Mouse (Mus musculus) liver, postnatal 0 days (tissue): ENCODE results near the gene Ttll8. TPM values are rescaled to one million over a fixed set of nuclear protein-coding genes. Genes with fewer than 3 reads are reported as not detected.

Experiments used
- ATAC-seq: fragments of 200-750 bp; cut with Nextera tagmentation; 2 replicates; pipeline ENCODE4 v1.8.0; 2017; ENCODE audit warnings: mild to moderate bottlenecking, moderate library complexity
- DNase-seq: peaks from one replicate; pipeline ENCODE4 v3.0.0-alpha.2; 2016
- H3K27ac ChIP-seq: fragments of 300-500 bp; sonication (generic); 2 replicates; pipeline ENCODE4 v1.5.1; 2014; ENCODE audit warnings: antibody characterized with exemption, moderate library complexity, mild to moderate bottlenecking, low read depth
- H3K27me3 ChIP-seq: fragments of 300-500 bp; sonication (generic); 2 replicates; pipeline ENCODE4 v1.6.1; 2014; ENCODE audit warnings: low read length, control low read depth, mixed read lengths; ENCODE audit not compliant: insufficient read depth
- H3K36me3 ChIP-seq: fragments of 300-500 bp; sonication (generic); replicated peaks from 2 replicates; pipeline ENCODE4 v1.6.1; 2014; ENCODE audit warnings: mild to moderate bottlenecking, control low read depth, low read length, moderate library complexity, mixed read lengths; ENCODE audit not compliant: insufficient read depth
- H3K4me1 ChIP-seq: fragments of 300-500 bp; sonication (generic); 2 replicates; pipeline ENCODE4 v1.6.1; 2014; ENCODE audit warnings: antibody characterized with exemption, mild to moderate bottlenecking, control low read depth; ENCODE audit not compliant: insufficient read depth
- H3K4me2 ChIP-seq: fragments of 300-500 bp; sonication (generic); 2 replicates; pipeline ENCODE4 v1.6.1; 2014; ENCODE audit warnings: low read depth, mild to moderate bottlenecking, low read length, moderate library complexity, mixed read lengths
- H3K4me3 ChIP-seq: fragments of 300-500 bp; sonication (generic); 2 replicates; pipeline ENCODE4 v1.5.1; 2014; ENCODE audit warnings: low read depth, low read length
- H3K9ac ChIP-seq: fragments of 300-500 bp; sonication (generic); replicated peaks from 2 replicates; pipeline ENCODE4 v1.6.1; 2014; ENCODE audit warnings: mild to moderate bottlenecking, moderate library complexity
- H3K9me3 ChIP-seq: fragments of 300-500 bp; sonication (generic); 2 replicates; pipeline ENCODE4 v1.6.1; 2016; ENCODE audit warnings: mild to moderate bottlenecking, control low read depth, low read length, mixed read lengths
- CTCF ChIP-seq: sonication (generic); IDR thresholded peaks from 2 replicates; pipeline ENCODE4 v1.5.1; 2016; ENCODE audit warnings: antibody characterized with exemption, low read depth
- EP300 ChIP-seq: IDR thresholded peaks from 2 replicates; pipeline ENCODE4 v1.6.1; 2016; ENCODE audit warnings: antibody characterized with exemption, low read depth, mild to moderate bottlenecking
- WGBS: fragments of 180-500 bp; shearing (Covaris S2); extraction: QIAGEN DNeasy Blood & Tissue Kit; methylation state at CpG from one replicate; pipeline ENCODE4 v1.1.7; 2014; ENCODE audit not compliant: insufficient replicate concordance; 5-methylcytosine and 5-hydroxymethylcytosine counted together
- polyA plus RNA-seq: library from polyadenylated mRNA; unstranded; fragments of >200 nt; fragmentation: Nextera tagmentation; extraction: Ambion mirVana; gene quantifications from 2 replicates; pipeline ENCODE4 v1.2.1, GENCODE M21; 2015

The Ttll8 gene
- polyA plus RNA-seq, 1 experiment from 2014 or later = not detected

GRCm38 (mm10) chr15:88882851-88883250 lies 71.4 kb downstream of the Ttll8 start:
- no peak for DNase-seq
- Histone ChIP-seq H3K27ac (no peak overlapping the region), H3K9ac (no peak overlapping the region), H3K4me2 (no peak overlapping the region), H3K36me3 (no peaks in the 10 kb centered on the region), H3K9me3 (no peaks in the 10 kb centered on the region), H3K4me1 (peaks cover 2% of the 10 kb centered on the region; the same call in 1 of the 2 replicates), H3K27me3 (no peaks in the 10 kb centered on the region), H3K4me3 (no peak overlapping the region)
- no peak for TF ChIP-seq EP300
- TF ChIP-seq CTCF = no peak
- ATAC-seq = peak; percentile 33; the same call in 1 of the 2 replicates
- WGBS = 41% methylated on average over 4 of the region's 4 CpGs

- no peak overlapping the region for H3K27ac ChIP-seq
- no peaks in the 10 kb centered on the region for H3K27me3 ChIP-seq
- H3K9me3 ChIP-seq = no peaks in the 10 kb centered on the region
- no peak overlapping the region for H3K4me2 ChIP-seq
- 66% methylated on average over 22 of the region's 22 CpGs for WGBS
- H3K36me3 ChIP-seq = no peaks in the 10 kb centered on the region
- H3K4me1 ChIP-seq = no peaks in the 10 kb centered on the region
- no peak overlapping the region for H3K4me3 ChIP-seq
- no peak overlapping the region for H3K9ac ChIP-seq
- DNase-seq (no peak), ATAC-seq (no peak)
- TF ChIP-seq EP300 (no peak), CTCF (no peak)
These were observed 72.8 kb downstream of the Ttll8 start for GRCm38 (mm10) chr15:88881253-88882044.

- no peak overlapping the region for H3K9ac ChIP-seq
- ATAC-seq (no peak), DNase-seq (no peak)
- 65% methylated on average over 10 of the region's 10 CpGs for WGBS
- no peak overlapping the region for H3K4me2 ChIP-seq
- H3K4me1 ChIP-seq = peaks cover 10% of the 10 kb centered on the region
- H3K27ac ChIP-seq = no peak overlapping the region
- no peak overlapping the region for H3K4me3 ChIP-seq
- H3K27me3 ChIP-seq = no peaks in the 10 kb centered on the region
- no peaks in the 10 kb centered on the region for H3K36me3 ChIP-seq
- no peak for TF ChIP-seq EP300
- TF ChIP-seq CTCF = no peak
- no peaks in the 10 kb centered on the region for H3K9me3 ChIP-seq
These were observed 77.2 kb downstream of the Ttll8 start for GRCm38 (mm10) chr15:88877021-88877400.

DNA sequence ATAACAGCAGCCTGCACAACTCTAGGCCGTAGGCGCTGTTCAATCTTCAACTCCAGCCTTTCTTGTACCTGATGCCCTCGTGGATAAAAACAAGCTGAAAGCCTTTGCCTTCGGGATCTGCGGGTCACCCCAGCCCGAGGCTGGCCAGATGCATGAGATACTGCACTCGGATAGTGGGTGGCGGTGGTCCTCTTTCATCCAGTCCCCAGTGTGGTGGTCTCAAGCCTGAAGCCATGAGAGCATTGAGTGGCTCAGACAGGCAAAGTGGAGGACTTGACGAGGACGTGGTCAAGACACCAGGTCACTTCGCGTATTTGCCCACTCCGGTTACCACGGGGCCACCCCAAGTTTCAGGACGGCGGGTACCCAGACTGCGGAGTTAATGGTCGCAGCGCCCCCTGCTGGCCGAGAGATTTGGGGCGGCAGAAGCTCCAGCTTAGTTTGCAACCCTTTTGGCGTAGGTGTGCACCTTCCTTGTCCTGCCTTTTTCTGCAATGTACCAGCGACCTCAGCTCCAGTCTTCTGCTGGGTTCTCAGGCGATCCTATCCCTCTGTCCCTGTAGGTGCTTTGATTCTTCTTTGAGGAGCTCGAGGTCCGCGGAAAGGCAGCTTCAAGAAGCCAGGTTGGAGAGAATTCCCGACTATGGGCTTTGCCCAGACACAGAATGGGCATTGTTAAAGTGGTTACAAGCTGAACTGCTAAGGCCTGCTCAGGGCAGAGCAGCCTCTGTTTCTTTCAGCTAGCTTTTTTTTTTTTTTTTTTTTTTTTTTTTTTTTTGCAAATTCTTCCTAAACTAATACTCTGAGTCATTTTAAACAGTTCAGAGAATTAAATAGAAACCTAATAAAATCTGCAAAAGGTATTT lies 77.8 kb downstream of the Ttll8 start:
- H3K9ac ChIP-seq = no peak overlapping the region; the same call in 1 of the 2 replicates
- peak; percentile 56 for ATAC-seq
- TF ChIP-seq CTCF (peak; percentile 95), EP300 (no peak)
- H3K4me3 ChIP-seq = no peak overlapping the region
- no peaks in the 10 kb centered on the region for H3K36me3 ChIP-seq
- H3K27me3 ChIP-seq = no peaks in the 10 kb centered on the region
- peak; percentile 88 for DNase-seq
- H3K4me1 ChIP-seq = peaks cover 10% of the 10 kb centered on the region
- peak overlapping the region; percentile 46; the same call in 1 of the 2 replicates for H3K4me2 ChIP-seq
- H3K9me3 ChIP-seq = no peaks in the 10 kb centered on the region
- WGBS = 13% methylated on average over 28 of the region's 28 CpGs
- peak overlapping the region; percentile 85 for H3K27ac ChIP-seq

GRCm38 (mm10) chr15:88875625-88876081 lies 78.6 kb downstream of the Ttll8 start:
- no peak overlapping the region for H3K4me3 ChIP-seq
- 32% methylated on average over 10 of the region's 10 CpGs for WGBS
- H3K9me3 ChIP-seq = no peaks in the 10 kb centered on the region
- peak overlapping the region; percentile 85 for H3K27ac ChIP-seq
- peaks cover 10% of the 10 kb centered on the region for H3K4me1 ChIP-seq
- no peak overlapping the region; the same call in 1 of the 2 replicates for H3K9ac ChIP-seq
- DNase-seq (peak; percentile 71), ATAC-seq (peak; percentile 87)
- H3K36me3 ChIP-seq = no peaks in the 10 kb centered on the region
- TF ChIP-seq EP300 (peak; percentile 86), CTCF (no peak)
- H3K4me2 ChIP-seq = no peak overlapping the region
- no peaks in the 10 kb centered on the region for H3K27me3 ChIP-seq

DNA sequence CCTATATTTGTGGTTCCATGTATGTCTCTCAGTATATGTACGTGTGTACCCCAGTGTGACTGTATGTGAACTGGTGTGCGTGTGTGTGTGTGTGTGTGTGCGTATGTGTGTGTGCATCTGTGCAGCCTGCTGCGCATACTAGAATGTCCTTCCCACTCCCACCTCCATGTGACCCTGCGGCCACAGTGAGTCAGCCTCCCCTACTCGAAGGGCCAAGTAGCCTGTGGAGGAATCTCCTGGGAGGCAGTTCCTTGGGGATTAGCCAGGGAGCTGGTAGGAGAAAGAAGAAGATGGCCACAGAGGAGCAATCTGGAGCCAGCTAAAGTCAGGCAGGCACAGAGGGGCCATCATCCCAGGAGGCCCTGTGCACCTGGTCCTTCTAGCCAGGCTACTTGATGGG lies 79.7 kb downstream of the Ttll8 start:
- no peaks in the 10 kb centered on the region for H3K27me3 ChIP-seq
- no peaks in the 10 kb centered on the region for H3K9me3 ChIP-seq
- H3K9ac ChIP-seq = no peak overlapping the region
- no peak overlapping the region for H3K4me3 ChIP-seq
- TF ChIP-seq EP300 = no peak
- no peak for TF ChIP-seq CTCF
- peaks cover 20% of the 10 kb centered on the region for H3K4me1 ChIP-seq
- no peak for DNase-seq
- WGBS = 82% methylated on average over 6 of the region's 6 CpGs
- no peak for ATAC-seq
- H3K27ac ChIP-seq = no peak overlapping the region
- no peaks in the 10 kb centered on the region for H3K36me3 ChIP-seq
- H3K4me2 ChIP-seq = no peak overlapping the region
